Mouse (Mus musculus): ENCODE results near the gene Med22.

Med22 gene

GRCm38 (mm10) chr2:26910124-26910993 lies at the start of gene Med22, which contains the start of gene Rpl7a:
Gene Med22, minus strand, starts transcription at chr2:26910677.
Gene Rpl7a, plus strand, starts transcription at chr2:26910764.
- DNase-seq (ENCODE audit: low spot score) = peak; percentile 99

- DNase-seq (ENCODE audit: low spot score) = no peak
Observed at GRCm38 (mm10) chr2:26957488-26957859, 47.0 kb upstream of the Med22 start.

GRCm38 (mm10) chr2:26956811-26957487 lies 46.5 kb upstream of the Med22 start:
- DNase-seq (ENCODE audit: low spot score) = no peak

GRCm38 (mm10) chr2:26954735-26955395 lies 44.4 kb upstream of the Med22 start:
- no peak for DNase-seq (ENCODE audit: low spot score)

GRCm38 (mm10) chr2:26952866-26953265 lies 42.4 kb upstream of the Med22 start:
- DNase-seq (ENCODE audit: low spot score) = no peak

GRCm38 (mm10) chr2:26952193-26952592 lies 41.7 kb upstream of the Med22 start:
- DNase-seq (ENCODE audit: low spot score) = no peak

GRCm38 (mm10) chr2:26951346-26951905 lies 40.9 kb upstream of the Med22 start:
- DNase-seq (ENCODE audit: low spot score) = no peak

- no peak for DNase-seq (ENCODE audit: low spot score)
Observed at GRCm38 (mm10) chr2:26950411-26950810, 39.9 kb upstream of the Med22 start.

- no peak for DNase-seq (ENCODE audit: low spot score)
Observed at GRCm38 (mm10) chr2:26943253-26943652, 32.8 kb upstream of the Med22 start.

- DNase-seq (ENCODE audit: low spot score) = no peak
Observed at GRCm38 (mm10) chr2:26941539-26941938, 31.1 kb upstream of the Med22 start.

GRCm38 (mm10) chr2:26936425-26936824 lies 25.9 kb upstream of the Med22 start:
- no peak for DNase-seq (ENCODE audit: low spot score)

GRCm38 (mm10) chr2:26935286-26935685 lies 24.8 kb upstream of the Med22 start:
- DNase-seq (ENCODE audit: low spot score) = no peak

- peak; percentile 96 for DNase-seq (ENCODE audit: low spot score)
Observed at GRCm38 (mm10) chr2:26933304-26934055, 23.0 kb upstream of the Med22 start, which contains the start of the genes Surf4 and Stkld1. Gene Surf4, minus strand, starts transcription at chr2:26933928. Gene Stkld1, plus strand, starts transcription at chr2:26934047.

- peak; percentile 34 for DNase-seq (ENCODE audit: low spot score)
Observed at GRCm38 (mm10) chr2:26932473-26933303, 22.2 kb upstream of the Med22 start.

- peak; percentile 82 for DNase-seq (ENCODE audit: low spot score)
Observed at GRCm38 (mm10) chr2:26930390-26930789, 19.9 kb upstream of the Med22 start.

GRCm38 (mm10) chr2:26927745-26928476 lies 17.4 kb upstream of the Med22 start:
- DNase-seq (ENCODE audit: low spot score) = no peak

- DNase-seq (ENCODE audit: low spot score) = no peak
Observed at GRCm38 (mm10) chr2:26921784-26922183, 11.3 kb upstream of the Med22 start.

- DNase-seq (ENCODE audit: low spot score) = no peak
Observed at GRCm38 (mm10) chr2:26920190-26920855, 9.8 kb upstream of the Med22 start.

- DNase-seq (ENCODE audit: low spot score) = no peak
Observed at GRCm38 (mm10) chr2:26919684-26920083, 9.2 kb upstream of the Med22 start.

Data from embryo, embryonic 10.5 days (tissue).